ENCODE assay signal across 11 mouse cellular contexts in genomic region chr1:167292447-167292846, GRCm38 (mm10). TPM values are rescaled to one million over a fixed set of nuclear protein-coding genes. Genes with fewer than 3 reads are reported as not detected.
DNase-seq lines count a peak whose midpoint lies in the region; ATAC-seq lines count a peak whose summit lies in the region.
"Had no signal": no experiment of that assay in that cellular context is flagged by ENCODE, and none has a peak within 500 bp of the region (broad histone marks: within the 10 kb centered on the region; RNA-seq: fewer than 3 reads in every experiment).

No protein-coding gene starts in this region.

- H3K9ac ChIP-seq in embryonic facial prominence, embryonic 11.5 days (replicated peaks; ENCODE audit: low read length) = no peak overlapping the region
- no peak overlapping the region for H3K9ac ChIP-seq in kidney, embryonic 14.5 days (ENCODE audit: low read depth, low read length)
- no peak overlapping the region for H3K9ac ChIP-seq in lung, embryonic 16.5 days (ENCODE audit: low read length)
- no peak overlapping the region for H3K9ac ChIP-seq in hindbrain, embryonic 14.5 days
- H3K9ac ChIP-seq: forebrain, postnatal 0 days had no signal

- no peaks in the 10 kb centered on the region for H3K4me1 ChIP-seq in embryonic facial prominence, embryonic 11.5 days (ENCODE audit: control insufficient read depth, insufficient read depth, low read length)
- H3K4me1 ChIP-seq in kidney, embryonic 14.5 days (ENCODE audit: control insufficient read depth, insufficient read depth, low read length) = peaks cover 7% of the 10 kb centered on the region; the same call in 1 of the 2 replicates
- peaks cover 10% of the 10 kb centered on the region for H3K4me1 ChIP-seq in lung, embryonic 16.5 days (replicated peaks; ENCODE audit: control insufficient read depth, insufficient read depth, low read length)
- H3K4me1 ChIP-seq in hindbrain, embryonic 14.5 days (replicated peaks; ENCODE audit: control insufficient read depth, insufficient read depth, low read length) = peaks cover 10% of the 10 kb centered on the region

- H3K36me3 ChIP-seq in embryonic facial prominence, embryonic 11.5 days (replicated peaks; ENCODE audit: control insufficient read depth, insufficient read depth, low read depth, low read length) = no peaks in the 10 kb centered on the region
- no peaks in the 10 kb centered on the region for H3K36me3 ChIP-seq in kidney, embryonic 14.5 days (ENCODE audit: control insufficient read depth, insufficient read depth, low read length)
- H3K36me3 ChIP-seq in lung, embryonic 16.5 days (ENCODE audit: control insufficient read depth, insufficient read depth, low read length) = no peaks in the 10 kb centered on the region
- H3K36me3 ChIP-seq in hindbrain, embryonic 14.5 days (replicated peaks; ENCODE audit: control insufficient read depth, insufficient read depth) = no peaks in the 10 kb centered on the region
- H3K36me3 ChIP-seq: G1E had no signal

- WGBS in embryonic facial prominence, embryonic 11.5 days = 30% methylated on average over 11 of the region's 11 CpGs
- WGBS in kidney, embryonic 14.5 days = 8% methylated on average over 11 of the region's 11 CpGs
- 17% methylated on average over 11 of the region's 11 CpGs for WGBS in lung, embryonic 16.5 days
- 55% methylated on average over 11 of the region's 11 CpGs for WGBS in hindbrain, embryonic 14.5 days

- no peaks in the 10 kb centered on the region for H3K9me3 ChIP-seq in embryonic facial prominence, embryonic 11.5 days (replicated peaks; ENCODE audit: control insufficient read depth, low read length)
- no peaks in the 10 kb centered on the region for H3K9me3 ChIP-seq in kidney, embryonic 14.5 days (ENCODE audit: control insufficient read depth, low read length)
- no peaks in the 10 kb centered on the region for H3K9me3 ChIP-seq in lung, embryonic 16.5 days (ENCODE audit: control insufficient read depth, low read length)
- H3K9me3 ChIP-seq in hindbrain, embryonic 14.5 days (ENCODE audit: control insufficient read depth, low read length) = no peaks in the 10 kb centered on the region
- H3K9me3 ChIP-seq: G1E had no signal

- H3K27me3 ChIP-seq in embryonic facial prominence, embryonic 11.5 days (ENCODE audit: control insufficient read depth, insufficient read depth, low read length) = no peaks in the 10 kb centered on the region
- peaks cover 3% of the 10 kb centered on the region; the same call in 1 of the 2 replicates for H3K27me3 ChIP-seq in kidney, embryonic 14.5 days (ENCODE audit: control insufficient read depth, insufficient read depth, low read length)
- peaks cover 3% of the 10 kb centered on the region; the same call in 1 of the 2 replicates for H3K27me3 ChIP-seq in lung, embryonic 16.5 days (ENCODE audit: control insufficient read depth, insufficient read depth, low read depth, low read length)
- no peaks in the 10 kb centered on the region for H3K27me3 ChIP-seq in hindbrain, embryonic 14.5 days (ENCODE audit: control insufficient read depth, insufficient read depth, low read length)

- DNase-seq in embryonic facial prominence, embryonic 11.5 days (ENCODE audit: low spot score) = peak; percentile 29
- DNase-seq in heart, adult 8-10 months (ENCODE audit: low spot score) = peak; percentile 67
- DNase-seq in adrenal gland, postnatal 10 days = no peak
- DNase-seq in frontal cortex, postnatal 14 days (ENCODE audit: low spot score in 2 of 2) = no peak
- DNase-seq in hindbrain, embryonic 14.5 days (ENCODE audit: low spot score) = no peak
- no peak for DNase-seq in layer of hippocampus, adult 9-10 months (ENCODE audit: low spot score)
- DNase-seq: forebrain, postnatal 0 days; thymus, postnatal 4 days had no signal

- H3K27ac ChIP-seq in embryonic facial prominence, embryonic 11.5 days (replicated peaks; ENCODE audit: low read depth, low read length) = no peak overlapping the region
- H3K27ac ChIP-seq in kidney, embryonic 14.5 days (ENCODE audit: low read depth, low read length) = no peak overlapping the region
- peak overlapping the region; percentile 60 for H3K27ac ChIP-seq in lung, embryonic 16.5 days (ENCODE audit: low read length)
- no peak overlapping the region for H3K27ac ChIP-seq in hindbrain, embryonic 14.5 days

- ATAC-seq in embryonic facial prominence, embryonic 11.5 days (replicated peaks; ENCODE audit: insufficient number of reproducible peaks, low FRiP score, low TSS enrichment, low read depth) = no peak
- peak; percentile 67 for ATAC-seq in kidney, embryonic 14.5 days (ENCODE audit: low FRiP score, low TSS enrichment)
- ATAC-seq in lung, embryonic 16.5 days (ENCODE audit: low read depth) = peak; percentile 94
- no peak for ATAC-seq in hindbrain, embryonic 14.5 days (ENCODE audit: low FRiP score)
- ATAC-seq: forebrain, postnatal 0 days had no signal

- H3K4me3 ChIP-seq in embryonic facial prominence, embryonic 11.5 days (ENCODE audit: low read depth, low read length) = no peak overlapping the region
- no peak overlapping the region for H3K4me3 ChIP-seq in kidney, embryonic 14.5 days (ENCODE audit: low read length)
- no peak overlapping the region for H3K4me3 ChIP-seq in lung, embryonic 16.5 days (ENCODE audit: low read length)
- H3K4me3 ChIP-seq in hindbrain, embryonic 14.5 days (replicated peaks; ENCODE audit: low read length) = no peak overlapping the region

- no peak overlapping the region for H3K4me2 ChIP-seq in embryonic facial prominence, embryonic 11.5 days (ENCODE audit: low read depth, low read length)
- H3K4me2 ChIP-seq in kidney, embryonic 14.5 days (replicated peaks; ENCODE audit: low read depth, low read length) = no peak overlapping the region
- no peak overlapping the region for H3K4me2 ChIP-seq in lung, embryonic 16.5 days (ENCODE audit: low read depth, low read length)
- H3K4me2 ChIP-seq in hindbrain, embryonic 14.5 days (replicated peaks) = no peak overlapping the region

RNA-seq across cellular contexts. Expression of gene Uck2, which starts 7.3 kb away (rescaled TPM):
- polyA plus RNA-seq in embryonic facial prominence, embryonic 11.5 days (2014; fragmentation: Nextera tagmentation; extraction: Ambion mirVana) = 108 and 120 TPM in 2 replicates
- 10 to 100 TPM; 38.7 to 50.3 (median 43.4) TPM for total RNA-seq in heart, adult 8-10 months (2022)
- 103 and 104 TPM in 2 replicates for polyA plus RNA-seq in kidney, embryonic 14.5 days (2014; fragmentation: Nextera tagmentation; extraction: Ambion mirVana)
- 65.9 and 70.8 TPM in 2 replicates for polyA plus RNA-seq in lung, embryonic 16.5 days (2015; fragmentation: Nextera tagmentation; extraction: Ambion mirVana)
- total RNA-seq in adrenal gland, postnatal 10 days (2021) = 10 to 100 TPM; 51.6 to 53.4 TPM
- 48.8 and 49.6 TPM in 2 replicates for polyA plus RNA-seq in hindbrain, embryonic 14.5 days (2014; fragmentation: Nextera tagmentation; extraction: Ambion mirVana)

RNA-seq across cellular contexts. Expression of gene Tmco1, which starts 15.7 kb away (rescaled TPM):
- 84.8 and 91.8 TPM in 2 replicates for polyA plus RNA-seq in embryonic facial prominence, embryonic 11.5 days (2014; fragmentation: Nextera tagmentation; extraction: Ambion mirVana)
- total RNA-seq in heart, adult 8-10 months (2022) = 10 to 100 TPM; 92.5 to 99.4 (median 98.8) TPM
- polyA plus RNA-seq in kidney, embryonic 14.5 days (2014; fragmentation: Nextera tagmentation; extraction: Ambion mirVana) = 86.5 and 121 TPM in 2 replicates
- 123 and 125 TPM in 2 replicates for polyA plus RNA-seq in lung, embryonic 16.5 days (2015; fragmentation: Nextera tagmentation; extraction: Ambion mirVana)
- 100 to 1,000 TPM; 107 to 109 TPM for total RNA-seq in adrenal gland, postnatal 10 days (2021)
- polyA plus RNA-seq in hindbrain, embryonic 14.5 days (2014; fragmentation: Nextera tagmentation; extraction: Ambion mirVana) = 67.8 and 72.0 TPM in 2 replicates

RNA-seq across cellular contexts. Expression of gene Aldh9a1, which starts 57.3 kb away (rescaled TPM):
- polyA plus RNA-seq in embryonic facial prominence, embryonic 11.5 days (2014; fragmentation: Nextera tagmentation; extraction: Ambion mirVana) = 46.3 and 46.7 TPM in 2 replicates
- 10 to 100 TPM; 15.1 to 27.6 (median 20.4) TPM for total RNA-seq in heart, adult 8-10 months (2022)
- 27.8 and 46.6 TPM in 2 replicates for polyA plus RNA-seq in kidney, embryonic 14.5 days (2014; fragmentation: Nextera tagmentation; extraction: Ambion mirVana)
- 48.6 and 51.5 TPM in 2 replicates for polyA plus RNA-seq in lung, embryonic 16.5 days (2015; fragmentation: Nextera tagmentation; extraction: Ambion mirVana)
- total RNA-seq in adrenal gland, postnatal 10 days (2021) = 10 to 100 TPM; 63.5 to 65.6 TPM
- polyA plus RNA-seq in hindbrain, embryonic 14.5 days (2014; fragmentation: Nextera tagmentation; extraction: Ambion mirVana) = 32.3 and 36.4 TPM in 2 replicates

Comparison
In these comparisons a context has a peak if more than half of its experiments do, and no peak if none do; other contexts are left out.
1. ATAC-seq: peak in kidney, embryonic 14.5 days (single experiment) and lung, embryonic 16.5 days (single experiment); none in embryonic facial prominence, embryonic 11.5 days (single experiment) and hindbrain, embryonic 14.5 days (single experiment).
2. DNase-seq: peak in embryonic facial prominence, embryonic 11.5 days (single experiment) and heart, adult 8-10 months (single experiment); none in adrenal gland, postnatal 10 days (single experiment), frontal cortex, postnatal 14 days (0 of 2), hindbrain, embryonic 14.5 days (single experiment) and layer of hippocampus, adult 9-10 months (single experiment).